Mouse (Mus musculus) spleen, embryonic (tissue): ENCODE data around the gene Hps1.

Experiments
- CTCF ChIA-PET: fragments of 350-600 bp; sonication (Branson Sonifier 250); formaldehyde crosslinking; loops from one replicate; lab custom pipeline; 2022; lab: Charles Lee

The Hps1 gene

GRCm38 (mm10) chr19:42756671-42757070 is 23.1 kb downstream of the Hps1 start:
- CTCF ChIA-PET = no interaction called here

DNA sequence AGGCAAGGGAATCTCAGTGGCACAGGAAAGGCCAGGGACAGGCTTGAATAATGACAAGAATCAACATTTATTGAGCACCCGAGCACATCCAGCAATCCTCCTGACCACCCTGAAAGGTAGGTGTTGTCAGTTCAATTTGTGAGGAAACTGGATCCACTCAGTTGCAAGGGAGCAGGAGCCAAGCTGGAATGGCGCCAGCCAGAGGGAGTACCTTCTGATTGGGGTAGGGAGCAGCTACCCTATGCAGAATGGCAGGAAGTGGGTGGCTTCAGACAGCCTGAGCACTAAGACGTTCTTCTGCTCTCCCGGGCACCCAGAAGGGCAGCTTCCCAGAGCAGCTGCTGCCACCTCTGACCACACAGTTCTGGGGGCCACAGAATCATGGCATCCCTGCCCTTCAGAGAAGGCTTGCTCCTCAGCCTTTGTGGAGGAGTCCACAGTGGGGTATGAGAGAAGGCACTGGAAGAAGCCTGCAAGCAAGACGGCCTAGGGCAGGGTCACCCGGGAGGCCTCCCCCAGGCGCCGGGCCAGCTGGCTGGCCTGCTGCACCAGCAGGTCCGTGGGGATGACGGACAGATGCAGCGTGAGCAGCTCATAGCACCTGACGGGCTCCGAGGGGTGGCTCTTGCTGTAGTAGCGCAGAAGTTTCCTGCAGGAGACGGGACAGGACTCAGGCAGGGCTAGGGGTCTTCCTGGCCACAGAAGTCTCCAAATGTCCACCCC is 24.5 kb downstream of the Hps1 start:
- CTCF ChIA-PET = no interaction called here

- CTCF ChIA-PET = no interaction called here
Measured at GRCm38 (mm10) chr19:42753141-42753917, 26.4 kb downstream of the Hps1 start.

GRCm38 (mm10) chr19:42752363-42752931 is 27.3 kb downstream of the Hps1 start, which contains the start of gene Pyroxd2:
Gene Pyroxd2 (minus strand): TSS chr19:42752775.
- CTCF ChIA-PET = no interaction called here

GRCm38 (mm10) chr19:42750196-42750595 is 29.6 kb downstream of the Hps1 start:
- CTCF ChIA-PET = no interaction called here

DNA sequence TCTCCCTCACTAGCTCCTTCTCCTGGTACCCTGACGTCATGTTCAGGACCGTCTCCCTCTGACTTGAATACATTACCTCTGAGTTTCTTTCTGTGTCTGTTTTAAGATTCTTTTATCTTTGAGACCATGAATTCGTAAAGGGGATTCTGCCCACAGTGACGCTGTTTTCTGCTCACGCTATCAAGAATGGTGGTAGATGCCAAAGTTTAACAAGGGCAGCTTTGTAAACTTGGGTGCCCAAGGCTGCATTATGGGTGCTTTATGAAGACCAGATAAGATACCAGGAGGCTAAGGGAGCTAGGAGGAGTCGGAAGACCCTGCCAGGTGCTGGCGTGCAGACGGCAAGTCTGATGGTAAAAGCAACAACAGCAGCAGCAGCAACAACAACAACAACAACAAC is 33.1 kb downstream of the Hps1 start:
- CTCF ChIA-PET = no interaction called here

DNA sequence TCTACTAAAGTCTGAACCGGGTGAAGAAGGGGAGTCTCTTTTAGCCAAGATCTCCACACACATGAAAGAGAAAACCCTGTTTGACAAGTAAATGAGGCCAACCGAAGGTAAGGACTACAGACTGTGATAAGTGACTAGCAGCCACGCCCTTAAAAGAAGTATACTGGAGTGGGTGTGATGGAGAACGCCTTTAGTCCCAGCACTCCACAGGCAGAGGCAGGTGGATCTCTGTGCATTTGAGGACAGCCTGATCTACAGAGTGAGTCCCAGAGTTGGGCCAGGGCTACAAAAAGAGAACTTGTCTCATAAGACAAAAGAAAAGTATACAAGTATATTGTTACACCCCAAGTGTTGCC is 33.9 kb downstream of the Hps1 start:
- CTCF ChIA-PET = no interaction called here

DNA sequence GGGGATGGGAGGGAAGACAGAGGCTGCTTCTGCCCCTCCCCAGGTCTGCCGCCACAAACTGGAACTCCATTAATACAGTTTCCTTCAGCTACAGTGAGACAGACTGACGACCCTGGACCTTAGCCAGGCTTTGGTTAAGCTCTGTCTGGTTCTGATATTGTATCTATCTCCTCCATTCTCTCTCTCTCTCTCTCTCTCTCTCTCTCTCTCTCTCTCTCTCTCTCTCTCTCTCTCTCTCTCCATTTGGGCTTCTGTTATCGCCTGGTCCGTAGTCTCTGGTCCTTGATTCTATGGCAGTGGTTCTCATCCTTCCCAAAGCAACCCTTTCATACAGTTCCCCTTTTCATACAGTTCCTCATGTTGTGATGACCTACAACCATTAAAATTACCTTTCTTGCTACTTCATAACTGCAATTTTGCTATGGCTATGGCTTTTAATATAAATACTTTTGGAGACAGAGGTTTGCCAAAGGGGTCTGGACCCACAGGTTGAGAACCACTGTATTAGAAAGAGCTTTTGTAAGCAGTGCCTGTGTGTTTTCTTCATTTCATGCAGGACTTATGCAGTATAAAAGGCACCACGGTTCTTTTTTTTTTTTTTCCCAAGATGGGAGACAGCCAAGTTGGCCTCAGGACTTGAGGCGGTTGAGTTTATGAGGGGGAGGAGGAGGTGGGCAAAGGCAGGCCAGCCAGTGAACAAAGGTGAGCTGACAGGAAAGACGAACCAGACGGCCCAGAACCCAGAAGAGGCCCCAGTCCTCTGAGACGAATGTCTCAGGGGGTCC is 34.5 kb downstream of the Hps1 start:
- CTCF ChIA-PET = no interaction called here

GRCm38 (mm10) chr19:42744162-42744586 is 35.6 kb downstream of the Hps1 start:
- CTCF ChIA-PET = no interaction called here

GRCm38 (mm10) chr19:42743261-42743660 is 36.5 kb downstream of the Hps1 start:
- CTCF ChIA-PET = no interaction called here

GRCm38 (mm10) chr19:42741884-42742283 is 37.9 kb downstream of the Hps1 start:
- CTCF ChIA-PET = no interaction called here

GRCm38 (mm10) chr19:42740163-42740899 is 39.4 kb downstream of the Hps1 start:
- CTCF ChIA-PET = no interaction called here

GRCm38 (mm10) chr19:42739734-42740133 is 40.0 kb downstream of the Hps1 start:
- CTCF ChIA-PET = interaction anchor here (0.6 kb wide), 1 partner anchor 63 kb away, joined by 3 read pairs; no protein-coding TSS in a partner anchor

- CTCF ChIA-PET = no interaction called here
Measured at GRCm38 (mm10) chr19:42737753-42738152, 42.0 kb downstream of the Hps1 start.

DNA sequence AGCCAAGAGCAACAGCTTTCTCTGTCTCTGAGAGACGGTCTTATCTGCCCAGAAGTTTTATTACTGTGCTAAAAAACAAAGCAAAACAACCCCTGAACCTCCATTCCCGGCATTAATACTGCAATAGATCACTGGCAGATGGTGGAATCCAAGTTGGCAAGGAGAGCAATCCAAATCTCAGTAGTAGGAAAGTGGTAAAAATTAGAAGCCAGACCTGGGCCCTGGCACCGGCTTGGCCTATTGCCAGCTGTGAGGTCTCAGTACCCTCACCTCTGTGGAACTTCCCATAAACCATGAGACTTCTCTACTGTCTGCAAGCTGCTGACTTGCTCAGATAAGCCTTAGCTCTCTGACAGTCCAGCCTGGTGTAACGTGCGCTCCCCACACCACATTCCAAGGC is 44.8 kb downstream of the Hps1 start:
- CTCF ChIA-PET = no interaction called here

DNA sequence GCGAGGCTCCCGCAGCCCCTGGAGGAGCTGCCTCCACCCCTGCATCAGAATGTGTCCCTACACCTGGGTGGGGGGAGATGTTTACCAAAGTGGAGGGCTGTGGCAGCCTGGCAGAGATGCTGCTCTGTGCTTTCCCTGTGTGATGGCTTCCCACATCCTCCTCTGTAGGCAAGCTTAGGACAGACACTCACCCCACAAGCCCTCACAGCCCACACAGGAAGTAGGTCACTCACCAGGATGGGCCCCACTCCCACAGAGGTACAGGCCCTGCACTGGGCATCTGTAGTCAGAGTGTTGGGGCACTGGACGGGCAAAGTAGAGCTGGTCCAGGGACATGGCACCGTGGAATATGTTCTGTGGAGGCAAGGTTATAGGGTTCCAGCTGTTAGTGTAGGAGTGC is 52.4 kb downstream of the Hps1 start:
- CTCF ChIA-PET = no interaction called here

DNA sequence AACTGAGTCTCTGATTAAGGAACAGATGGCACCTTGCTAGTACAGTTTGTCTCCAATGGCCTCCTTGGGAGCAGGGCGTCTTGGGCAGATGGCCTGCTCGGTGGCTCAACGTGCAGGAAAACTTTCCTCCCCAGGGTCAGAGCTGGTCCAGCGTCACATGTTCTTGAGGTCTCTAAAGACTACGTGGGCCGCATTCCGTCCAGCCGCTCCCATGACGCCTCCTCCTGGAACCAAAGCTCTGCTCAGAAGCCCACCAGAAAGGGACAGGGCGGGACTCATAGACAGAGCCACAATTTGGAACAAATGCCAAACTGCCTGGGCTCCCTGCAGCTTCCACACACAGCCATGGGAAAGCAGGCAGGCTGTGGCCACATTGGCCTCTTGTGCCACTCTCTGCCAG is 53.0 kb downstream of the Hps1 start:
- CTCF ChIA-PET = no interaction called here

- CTCF ChIA-PET = no interaction called here
Measured at GRCm38 (mm10) chr19:42725973-42726350, 53.8 kb downstream of the Hps1 start.

GRCm38 (mm10) chr19:42725056-42725972 is 54.5 kb downstream of the Hps1 start:
- CTCF ChIA-PET = interaction anchor here (0.5 to 0.6 kb wide), 2 partner anchors 209 to 1990 kb away, joined by 3 to 5 read pairs; no protein-coding TSS in a partner anchor

DNA sequence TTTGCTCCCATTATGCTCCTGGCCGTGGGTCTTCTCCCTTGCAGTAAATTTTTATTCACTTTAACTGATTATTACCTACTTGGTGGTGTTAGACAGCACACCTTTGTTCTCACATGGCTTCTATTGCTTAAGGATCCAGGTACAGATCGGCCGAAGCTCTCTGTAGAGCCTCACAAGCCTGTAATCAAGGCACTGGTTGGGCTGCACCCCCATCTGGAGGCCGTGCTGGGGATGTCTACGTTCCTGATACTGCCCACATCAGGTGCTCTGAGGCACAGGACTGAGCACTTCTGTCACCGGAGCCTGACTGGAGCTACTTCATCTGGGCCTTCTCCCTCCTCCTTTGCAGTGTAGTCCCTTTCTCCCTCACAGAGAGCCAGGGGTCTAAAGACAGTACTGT is 56.5 kb downstream of the Hps1 start:
- CTCF ChIA-PET = no interaction called here
